Mouse (Mus musculus) spleen, adult 2 months (tissue): Measurements from ENCODE around the gene Fyn.

Source experiments
- CTCF ChIP-seq: fragments of 200-500 bp; IDR thresholded peaks from 2 replicates; pipeline ENCODE4 v1.5.1; 2011; ENCODE audit warnings: mild to moderate bottlenecking, inconsistent platforms; ENCODE audit not compliant: insufficient read depth, insufficient read length, insufficient replicate concordance; ENCODE audit errors: extremely low read depth
- POLR2A ChIP-seq: fragments of 200-500 bp; IDR thresholded peaks from 2 replicates; pipeline ENCODE4 v1.6.1; 2011; ENCODE audit warnings: low read depth, low read length, inconsistent platforms

GRCm38 (mm10) chr10:39555289-39555715, 186.6 kb downstream of the Fyn start:
- TF ChIP-seq POLR2A (no peak), CTCF (no peak)
